Mouse (Mus musculus): Measurements from ENCODE around the gene Phlpp2. TPM values are rescaled to one million over a fixed set of nuclear protein-coding genes. Genes with fewer than 3 reads are reported as not detected.

The Phlpp2 gene
- polyA plus RNA-seq, 1 experiment from 2014 or later, result 4.5 TPM

DNA sequence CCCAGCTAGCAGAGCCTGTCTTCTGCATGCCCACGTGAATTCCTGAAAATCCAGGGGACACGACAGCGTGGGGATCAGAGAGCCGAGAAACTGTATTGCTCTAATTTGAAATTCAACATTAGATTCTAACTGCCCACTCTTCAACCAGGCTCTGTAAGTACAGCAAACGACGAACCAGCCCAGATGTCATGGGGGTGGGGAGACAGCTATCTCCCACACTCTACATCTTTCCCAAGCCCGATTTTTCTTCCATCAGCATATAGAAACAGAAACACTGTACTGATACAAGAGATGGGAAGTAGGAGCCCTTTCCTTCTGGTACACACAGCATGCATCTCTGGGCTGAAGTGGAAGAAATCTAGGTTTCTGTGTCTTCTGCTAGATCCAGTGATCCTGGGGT lies 83.8 kb downstream of the Phlpp2 start:
- Histone ChIP-seq H3K9me3 (ENCODE audit: control insufficient read depth, low read length) (no peaks in the 10 kb centered on the region), H3K4me1 (ENCODE audit: control insufficient read depth, insufficient read depth, low read depth, low read length) (peaks cover 12% of the 10 kb centered on the region), H3K4me2 (ENCODE audit: low read length) (no peak overlapping the region), H3K36me3 (ENCODE audit: control insufficient read depth, insufficient read depth, low read length) (no peaks in the 10 kb centered on the region), H3K27ac (ENCODE audit: low read depth, low read length) (no peak overlapping the region), H3K4me3 (ENCODE audit: low read length) (no peak overlapping the region), H3K27me3 (replicated peaks; ENCODE audit: control insufficient read depth, insufficient read depth, low read length) (no peaks in the 10 kb centered on the region), H3K9ac (ENCODE audit: low read depth, low read length) (no peak overlapping the region)
- ATAC-seq, result no peak
- WGBS, result 76% methylated on average over 7 of the region's 7 CpGs

DNA sequence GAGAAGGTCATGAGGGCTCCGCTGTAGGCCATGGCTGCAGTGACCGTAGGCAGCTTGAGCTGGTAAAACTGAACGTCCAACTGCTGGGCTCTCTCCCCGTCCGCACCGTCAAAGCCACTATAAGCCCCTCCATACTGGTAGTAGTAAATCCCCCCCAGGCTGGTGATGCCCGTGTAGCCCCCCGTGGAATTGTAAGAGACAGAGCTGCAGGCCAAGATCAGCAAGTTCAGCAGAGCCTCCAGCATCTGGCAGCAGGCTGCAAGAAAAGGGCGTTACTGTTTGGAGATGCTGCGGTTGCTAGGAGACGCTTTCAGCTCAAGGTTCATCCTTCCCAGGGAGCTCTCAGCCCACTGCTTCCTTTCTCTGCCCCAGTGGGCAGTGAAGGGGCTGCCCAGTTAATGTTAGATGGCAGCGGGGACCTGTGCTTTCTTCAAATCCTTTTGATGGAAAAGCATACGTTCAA lies 86.2 kb downstream of the Phlpp2 start:
- peaks cover 4% of the 10 kb centered on the region for H3K4me1 ChIP-seq (ENCODE audit: control insufficient read depth, insufficient read depth, low read depth, low read length)
- no peaks in the 10 kb centered on the region for H3K36me3 ChIP-seq (ENCODE audit: control insufficient read depth, insufficient read depth, low read length)
- H3K27ac ChIP-seq (ENCODE audit: low read depth, low read length), result peak overlapping the region; percentile 42; the same call in 1 of the 2 replicates
- H3K9ac ChIP-seq (ENCODE audit: low read depth, low read length), result peak overlapping the region; percentile 16
- ATAC-seq, result peak; percentile 77
- H3K9me3 ChIP-seq (ENCODE audit: control insufficient read depth, low read length), result no peaks in the 10 kb centered on the region
- no peak overlapping the region for H3K4me3 ChIP-seq (ENCODE audit: low read length)
- no peak overlapping the region for H3K4me2 ChIP-seq (ENCODE audit: low read length)
- WGBS, result 33% methylated on average over 13 of the region's 13 CpGs
- H3K27me3 ChIP-seq (replicated peaks; ENCODE audit: control insufficient read depth, insufficient read depth, low read length), result no peaks in the 10 kb centered on the region; the same call in 1 of the 2 replicates

DNA sequence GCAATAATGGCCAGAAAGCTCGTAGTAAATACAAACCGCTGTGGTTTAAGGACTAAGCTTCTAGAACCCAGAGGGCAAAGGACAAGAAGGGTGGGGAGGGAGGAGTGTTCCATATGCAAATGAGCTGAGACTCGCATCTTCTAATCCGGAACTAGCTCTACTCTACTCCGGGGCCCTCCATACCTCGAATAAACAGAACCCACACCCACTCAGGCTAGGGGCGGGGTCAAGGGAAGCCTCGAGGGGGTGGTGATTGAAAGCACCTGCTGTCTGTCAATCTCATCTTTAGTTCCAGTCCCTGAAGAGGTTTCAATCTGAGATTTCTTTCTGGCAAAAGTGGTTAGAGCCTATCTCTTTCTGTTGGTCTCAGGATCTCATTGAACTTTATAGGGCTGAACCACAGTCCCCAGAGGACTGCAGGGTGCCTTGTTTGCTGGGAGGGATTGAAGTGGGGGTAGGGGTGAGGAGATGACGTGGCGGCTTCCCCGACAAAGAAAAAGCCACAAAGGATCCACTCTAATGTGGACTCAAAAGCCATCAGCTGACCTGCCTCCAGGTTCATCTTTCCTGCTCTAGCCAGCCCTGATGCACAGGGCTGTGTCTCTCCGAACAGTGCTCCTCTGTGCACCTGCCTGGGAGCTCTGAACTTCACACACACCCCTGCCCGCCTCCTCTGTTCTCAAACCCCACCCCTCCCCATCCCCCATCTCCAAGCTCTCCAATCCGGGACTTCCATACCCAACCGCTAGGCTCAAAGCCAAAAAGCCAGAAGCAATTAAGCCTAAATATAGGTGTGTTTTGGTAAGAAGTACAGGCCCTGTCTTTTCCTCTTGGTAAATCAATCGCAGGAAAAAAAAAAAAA lies 89.1 kb downstream of the Phlpp2 start:
- Histone ChIP-seq H3K4me2 (ENCODE audit: low read length) (no peak overlapping the region; the same call in 1 of the 2 replicates), H3K27me3 (replicated peaks; ENCODE audit: control insufficient read depth, insufficient read depth, low read length) (peaks cover 18% of the 10 kb centered on the region), H3K9ac (ENCODE audit: low read depth, low read length) (no peak overlapping the region), H3K9me3 (ENCODE audit: control insufficient read depth, low read length) (no peaks in the 10 kb centered on the region; the same call in 1 of the 2 replicates), H3K4me1 (ENCODE audit: control insufficient read depth, insufficient read depth, low read depth, low read length) (peaks cover 12% of the 10 kb centered on the region), H3K4me3 (ENCODE audit: low read length) (no peak overlapping the region), H3K36me3 (ENCODE audit: control insufficient read depth, insufficient read depth, low read length) (no peaks in the 10 kb centered on the region), H3K27ac (ENCODE audit: low read depth, low read length) (no peak overlapping the region)
- WGBS, result 7% methylated on average over 16 of the region's 16 CpGs
- ATAC-seq, result 0 out of 2 replicates have a peak, but pooled peaks have one; percentile 25

DNA sequence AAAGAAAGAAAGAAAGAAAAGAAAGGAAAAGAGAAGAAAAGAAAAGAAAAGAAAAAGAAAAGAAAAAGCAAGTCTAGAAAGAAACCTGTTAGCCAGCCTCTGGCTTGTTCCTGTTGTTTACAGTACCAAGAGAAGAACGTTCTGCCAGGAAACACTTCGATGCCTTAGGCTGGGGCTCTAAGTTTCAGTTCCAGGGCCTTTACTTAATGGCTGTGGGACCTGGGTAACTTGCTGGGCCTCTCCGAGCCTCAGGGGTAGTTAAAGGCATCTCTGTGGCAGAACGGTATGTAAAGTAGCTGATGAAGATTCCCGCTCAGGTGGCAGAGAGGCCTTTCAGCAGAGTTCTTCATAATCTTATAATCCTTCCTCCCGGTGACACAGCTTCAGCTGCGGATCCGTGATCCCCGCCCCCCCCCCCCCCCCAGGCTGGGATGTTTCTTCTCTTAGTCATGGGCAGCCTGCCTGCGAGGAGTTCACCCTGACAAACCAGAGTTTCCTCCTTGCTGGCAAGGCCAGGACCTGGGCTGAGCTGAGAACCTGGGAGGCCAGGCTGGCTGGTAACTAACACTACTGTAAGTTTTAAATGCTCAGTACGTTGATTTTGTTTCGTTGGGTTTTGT lies 89.8 kb downstream of the Phlpp2 start:
- Histone ChIP-seq H3K9ac (ENCODE audit: low read depth, low read length) (no peak overlapping the region), H3K9me3 (ENCODE audit: control insufficient read depth, low read length) (no peaks in the 10 kb centered on the region; the same call in 1 of the 2 replicates), H3K27ac (ENCODE audit: low read depth, low read length) (no peak overlapping the region), H3K4me3 (ENCODE audit: low read length) (no peak overlapping the region), H3K4me1 (ENCODE audit: control insufficient read depth, insufficient read depth, low read depth, low read length) (peaks cover 12% of the 10 kb centered on the region), H3K4me2 (ENCODE audit: low read length) (no peak overlapping the region), H3K27me3 (replicated peaks; ENCODE audit: control insufficient read depth, insufficient read depth, low read length) (peaks cover 22% of the 10 kb centered on the region), H3K36me3 (ENCODE audit: control insufficient read depth, insufficient read depth, low read length) (no peaks in the 10 kb centered on the region)
- ATAC-seq, result no peak
- WGBS, result 46% methylated on average over 11 of the region's 12 CpGs

- Histone ChIP-seq H3K4me1 (ENCODE audit: control insufficient read depth, insufficient read depth, low read depth, low read length) (peaks cover 12% of the 10 kb centered on the region), H3K9ac (ENCODE audit: low read depth, low read length) (no peak overlapping the region), H3K9me3 (ENCODE audit: control insufficient read depth, low read length) (no peaks in the 10 kb centered on the region; the same call in 1 of the 2 replicates), H3K27ac (ENCODE audit: low read depth, low read length) (no peak overlapping the region), H3K36me3 (ENCODE audit: control insufficient read depth, insufficient read depth, low read length) (no peaks in the 10 kb centered on the region), H3K4me2 (ENCODE audit: low read length) (no peak overlapping the region), H3K4me3 (ENCODE audit: low read length) (no peak overlapping the region), H3K27me3 (replicated peaks; ENCODE audit: control insufficient read depth, insufficient read depth, low read length) (peaks cover 22% of the 10 kb centered on the region)
- 66% methylated on average over 4 of the region's 4 CpGs for whole genome bisulfite sequencing
- ATAC-seq, result no peak
Measured at GRCm38 (mm10) chr8:109959112-109959511, 90.8 kb downstream of the Phlpp2 start.

GRCm38 (mm10) chr8:109961693-109962367 lies 93.5 kb downstream of the Phlpp2 start, which contains the start of gene Marveld3:
Gene Marveld3 (minus strand): TSS chr8:109962203.
- peaks cover 22% of the 10 kb centered on the region for H3K27me3 ChIP-seq (replicated peaks; ENCODE audit: control insufficient read depth, insufficient read depth, low read length)
- peaks cover 8% of the 10 kb centered on the region for H3K4me1 ChIP-seq (ENCODE audit: control insufficient read depth, insufficient read depth, low read depth, low read length)
- peak within 1 kb of the TSS; percentile 25 for H3K9ac ChIP-seq (ENCODE audit: low read depth, low read length)
- peak within 1 kb of the TSS; percentile 46 for H3K4me3 ChIP-seq (ENCODE audit: low read length)
- H3K27ac ChIP-seq (ENCODE audit: low read depth, low read length), result no peak within 1 kb of the TSS
- WGBS, result 2% methylated on average over 64 of the region's 64 CpGs
- peak; percentile 20; the same call in 1 of the 2 replicates for ATAC-seq
- H3K4me2 ChIP-seq (ENCODE audit: low read length), result peak within 1 kb of the TSS; percentile 66
- no peaks in the 10 kb centered on the region for H3K36me3 ChIP-seq (ENCODE audit: control insufficient read depth, insufficient read depth, low read length)
- H3K9me3 ChIP-seq (ENCODE audit: control insufficient read depth, low read length), result no peaks in the 10 kb centered on the region; the same call in 1 of the 2 replicates

GRCm38 (mm10) chr8:109962896-109963295 lies 94.6 kb downstream of the Phlpp2 start:
- Histone ChIP-seq H3K27ac (ENCODE audit: low read depth, low read length) (no peak overlapping the region), H3K4me3 (ENCODE audit: low read length) (no peak overlapping the region), H3K27me3 (replicated peaks; ENCODE audit: control insufficient read depth, insufficient read depth, low read length) (peaks cover 22% of the 10 kb centered on the region), H3K9me3 (ENCODE audit: control insufficient read depth, low read length) (no peaks in the 10 kb centered on the region; the same call in 1 of the 2 replicates), H3K9ac (ENCODE audit: low read depth, low read length) (no peak overlapping the region), H3K4me2 (ENCODE audit: low read length) (no peak overlapping the region), H3K4me1 (ENCODE audit: control insufficient read depth, insufficient read depth, low read depth, low read length) (peaks cover 8% of the 10 kb centered on the region), H3K36me3 (ENCODE audit: control insufficient read depth, insufficient read depth, low read length) (no peaks in the 10 kb centered on the region)
- ATAC-seq, result no peak
- 80% methylated on average over 9 of the region's 9 CpGs for WGBS

DNA sequence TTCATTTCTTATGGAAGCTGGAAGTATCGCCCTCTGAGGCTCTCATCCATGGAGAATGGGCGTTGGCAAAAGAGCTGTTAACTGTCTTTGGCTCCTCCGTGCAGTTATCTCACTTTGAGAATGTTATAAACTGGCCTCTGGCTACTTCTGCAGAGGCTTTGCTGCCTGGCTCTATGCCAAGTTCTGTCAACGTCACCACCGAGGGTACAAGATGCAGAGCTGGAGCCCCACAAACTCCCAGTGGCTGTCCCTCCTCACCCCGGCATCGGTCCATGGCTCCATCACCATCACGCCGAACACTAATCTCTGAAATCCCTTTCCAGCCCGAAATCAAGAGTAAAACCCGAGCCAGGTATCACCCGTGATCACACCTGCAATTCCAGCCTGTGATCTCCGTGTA lies 95.1 kb downstream of the Phlpp2 start:
- H3K27me3 ChIP-seq (replicated peaks; ENCODE audit: control insufficient read depth, insufficient read depth, low read length), result peaks cover 24% of the 10 kb centered on the region
- no peak overlapping the region for H3K4me3 ChIP-seq (ENCODE audit: low read length)

More for the DNA sequence above, 95.1 kb downstream of the Phlpp2 start:
- no peak overlapping the region for H3K9ac ChIP-seq (ENCODE audit: low read depth, low read length)
- 71% methylated on average over 13 of the region's 13 CpGs for WGBS
- peaks cover 8% of the 10 kb centered on the region for H3K4me1 ChIP-seq (ENCODE audit: control insufficient read depth, insufficient read depth, low read depth, low read length)
- H3K27ac ChIP-seq (ENCODE audit: low read depth, low read length), result no peak overlapping the region
- no peaks in the 10 kb centered on the region; the same call in 1 of the 2 replicates for H3K9me3 ChIP-seq (ENCODE audit: control insufficient read depth, low read length)
- ATAC-seq, result no peak
- H3K4me2 ChIP-seq (ENCODE audit: low read length), result no peak overlapping the region
- H3K36me3 ChIP-seq (ENCODE audit: control insufficient read depth, insufficient read depth, low read length), result no peaks in the 10 kb centered on the region

Data from hindbrain, embryonic 16.5 days (tissue).